Mouse (Mus musculus): ENCODE data around the gene Npas4.

GRCm38 (mm10) chr19:5013138-5013537 is 23.0 kb upstream of the Npas4 start:
- TF ChIP-seq POLR2A (IDR thresholded peaks at IDR 0.05; ENCODE audit: borderline replicate concordance, extremely low read depth, insufficient read depth, insufficient read length, poor library complexity, severe bottlenecking) (no peak), CTCF (IDR thresholded peaks at IDR 0.05; ENCODE audit: borderline replicate concordance, extremely low read depth, insufficient read depth, insufficient read length) (no peak)
